Mouse (Mus musculus) right cerebral cortex, postnatal 10 days (tissue): ENCODE data around the gene Exoc6b.

Source experiments
- DNase-seq, 2 experiments: peaks; one replicate each; pipeline ENCODE4 v3.0.0; 2021; ENCODE audit warnings: low spot score in 2 of 2

Exoc6b gene

DNA sequence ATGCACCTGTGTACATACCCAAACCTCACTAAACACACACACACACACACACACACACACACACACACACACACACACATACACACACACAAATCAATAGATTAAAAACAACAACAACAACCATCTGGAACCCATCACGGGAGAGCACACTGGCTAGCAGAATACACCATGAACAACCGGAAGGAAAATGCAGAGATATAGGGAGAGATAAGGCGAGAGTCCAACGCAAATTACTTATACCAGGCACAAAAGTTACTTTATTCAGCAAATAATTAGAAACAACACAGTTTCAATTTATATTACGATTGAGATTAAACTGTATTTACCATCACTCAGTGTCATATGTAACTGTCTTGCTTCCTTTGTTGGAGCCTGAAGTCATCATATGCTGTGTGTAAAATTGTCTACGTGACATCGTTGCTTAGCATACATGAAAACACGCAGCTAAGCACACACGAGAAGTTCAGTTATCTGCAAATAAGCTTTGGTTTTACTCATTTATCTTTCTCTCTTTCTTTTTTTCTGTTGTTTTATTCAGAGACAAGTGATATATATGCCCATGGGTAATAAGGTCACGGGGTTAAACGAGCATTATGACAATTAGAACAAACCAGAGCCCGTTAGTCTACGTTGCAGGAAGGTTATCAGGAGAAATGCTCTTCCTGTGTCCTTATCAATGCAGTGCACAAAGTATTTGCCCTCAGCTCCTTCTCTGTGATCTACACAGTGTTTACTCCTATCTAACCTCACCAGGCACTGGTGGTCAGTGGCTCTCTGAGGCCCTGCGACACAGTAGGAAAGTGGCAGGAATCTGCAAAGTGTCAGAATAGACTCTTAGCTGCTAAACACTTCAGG lies 186.4 kb downstream of the Exoc6b start:
- no peak for DNase-seq

DNA sequence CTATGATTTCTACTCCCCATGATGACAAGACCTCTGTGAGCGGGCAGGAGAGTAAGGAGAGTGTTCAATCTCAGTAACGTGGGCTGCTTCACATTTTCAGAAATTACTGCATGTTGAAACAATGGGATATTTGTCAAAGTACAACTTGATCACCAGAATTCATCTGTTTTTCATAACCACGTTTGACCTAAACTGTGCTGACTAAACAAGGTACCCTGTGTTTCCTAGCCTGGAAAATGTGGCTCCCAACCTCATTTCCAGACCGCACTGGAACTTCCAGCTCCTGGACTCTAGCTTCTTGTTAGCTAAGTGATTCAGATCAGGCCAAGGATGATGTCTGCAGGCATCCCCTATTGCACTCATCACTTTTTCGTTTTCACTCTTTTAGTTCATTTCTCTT lies 193.4 kb downstream of the Exoc6b start:
- no peak for DNase-seq

- DNase-seq, result no peak
Observed at GRCm38 (mm10) chr6:84867114-84867513, 202.2 kb downstream of the Exoc6b start.

DNA sequence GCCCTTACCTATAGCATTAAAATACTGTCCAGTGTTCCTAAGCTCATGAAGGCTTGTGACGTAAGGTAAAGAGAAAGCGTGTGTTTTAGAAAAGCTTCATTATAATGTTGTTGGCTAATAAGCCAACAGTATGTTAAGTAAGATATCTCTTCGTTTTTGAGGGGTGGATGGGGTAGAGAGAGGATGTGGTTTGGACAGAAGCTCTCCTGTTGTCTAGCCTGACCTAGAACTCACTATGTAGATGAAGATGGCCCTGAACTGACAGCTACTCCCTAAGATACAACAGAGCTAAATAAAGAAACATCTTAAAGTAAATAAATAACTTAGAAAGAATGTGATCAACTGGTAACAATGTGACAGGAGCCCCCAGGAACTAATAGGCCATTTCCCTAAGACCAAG lies 204.7 kb downstream of the Exoc6b start:
- no peak for DNase-seq

- no peak for DNase-seq
Observed at GRCm38 (mm10) chr6:84863816-84864375, 205.4 kb downstream of the Exoc6b start.

DNA sequence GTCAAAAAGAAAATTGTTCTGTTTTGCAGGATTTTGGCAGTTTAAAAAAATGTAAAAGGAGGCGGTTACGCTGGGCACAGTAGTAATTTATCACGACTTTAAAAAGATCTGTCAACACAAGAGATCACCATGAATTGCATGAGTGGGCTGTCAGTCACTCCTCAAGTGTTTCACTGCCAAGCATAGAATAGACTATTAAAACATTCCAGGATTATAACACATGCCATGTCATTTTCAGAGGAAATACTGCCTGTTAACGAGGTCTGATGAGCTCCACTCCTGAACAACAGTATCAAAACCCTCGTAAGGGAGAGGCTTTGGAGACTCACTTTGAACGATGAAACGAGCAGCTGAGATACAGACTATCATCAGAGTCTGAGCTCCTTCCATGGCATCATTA lies 223.6 kb downstream of the Exoc6b start:
- no peak for DNase-seq

DNA sequence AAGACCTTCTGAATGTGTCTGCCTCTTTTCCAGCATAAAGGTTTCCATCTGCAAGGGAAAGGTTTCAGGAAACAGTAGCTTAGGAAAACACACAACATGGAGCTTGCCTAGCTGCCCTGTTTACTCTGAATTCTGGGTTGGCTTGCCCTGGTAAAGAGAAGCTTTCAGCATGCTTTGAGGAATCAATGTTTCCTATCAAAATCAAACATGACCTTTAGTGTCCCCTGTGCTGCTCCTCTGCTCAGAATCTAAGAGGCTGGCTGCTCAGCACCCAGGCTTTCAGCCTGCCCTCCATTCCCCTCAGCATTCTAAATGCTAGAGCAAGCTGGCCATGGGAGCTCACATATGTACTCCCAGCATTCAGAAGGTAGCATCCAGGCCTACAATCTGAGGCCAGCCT lies 228.2 kb downstream of the Exoc6b start:
- DNase-seq, result no peak

DNA sequence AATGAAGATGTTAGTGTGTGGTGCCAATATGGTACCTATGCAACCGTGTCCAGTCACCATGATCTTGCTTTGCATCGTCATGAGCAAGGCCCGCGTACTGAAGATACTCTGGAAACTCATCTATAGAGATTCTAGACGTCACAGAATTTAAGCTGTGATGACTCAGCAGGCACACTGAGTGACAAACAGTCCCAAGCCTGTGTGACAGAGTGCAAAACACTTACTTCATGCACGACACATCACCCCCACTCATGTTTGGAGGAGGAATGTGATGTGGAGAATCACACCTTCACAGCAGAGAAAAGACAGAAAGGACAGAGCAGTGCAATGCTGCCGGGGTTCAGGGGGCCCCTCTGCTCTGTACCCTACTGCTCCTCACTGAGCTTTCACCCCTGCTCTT lies 261.8 kb downstream of the Exoc6b start:
- DNase-seq, result no peak

DNA sequence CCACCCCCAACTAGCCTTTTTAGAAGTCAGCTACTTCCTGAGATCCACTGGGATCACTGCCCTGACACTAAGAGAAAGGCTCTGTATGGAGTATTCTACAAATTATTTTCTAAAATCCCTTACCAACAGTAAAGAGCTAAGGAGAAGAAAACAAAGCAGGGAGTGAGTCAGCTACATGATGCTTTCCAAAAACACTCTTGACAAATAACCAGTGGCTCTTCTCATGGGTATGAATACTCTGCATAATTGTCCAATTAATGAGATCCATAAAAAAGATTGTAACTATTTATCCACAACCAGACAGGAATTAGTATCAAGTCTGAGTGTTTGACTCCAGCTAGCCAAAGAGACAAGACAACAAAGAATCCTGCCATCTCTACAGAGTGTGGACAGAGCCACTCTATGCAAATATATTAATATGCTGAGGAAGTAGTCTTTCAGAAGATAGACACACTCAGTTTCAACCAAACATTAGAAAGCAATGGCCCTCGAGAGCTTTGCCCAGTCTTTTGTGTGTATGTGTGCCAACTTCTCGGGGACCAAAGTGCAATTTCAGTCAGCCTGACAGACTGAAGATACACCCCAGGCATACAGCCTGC lies 263.1 kb downstream of the Exoc6b start:
- DNase-seq, result peak; percentile 23 to 28

GRCm38 (mm10) chr6:84798736-84799135 lies 270.6 kb downstream of the Exoc6b start:
- DNase-seq, result no peak

DNA sequence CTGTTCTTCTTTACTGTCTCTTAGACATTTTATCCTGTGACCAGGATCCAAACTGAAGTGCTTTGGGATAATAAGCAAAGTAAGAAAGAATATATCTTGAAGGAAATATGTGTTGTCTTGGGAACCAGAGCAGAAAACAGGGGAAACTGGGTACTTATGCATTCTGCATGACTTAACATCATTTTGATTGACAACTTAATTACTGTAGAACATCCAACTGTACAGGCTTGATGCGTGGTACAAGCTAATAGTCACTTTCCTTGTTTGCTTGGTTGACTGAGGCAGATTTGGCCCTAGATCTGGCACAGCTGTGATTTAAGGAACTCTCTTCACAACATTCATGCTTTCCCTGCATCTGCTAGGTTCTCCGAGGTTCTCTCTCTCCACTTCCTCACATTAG lies 285.3 kb downstream of the Exoc6b start:
- no peak for DNase-seq

- no peak for DNase-seq
Observed at GRCm38 (mm10) chr6:84779987-84780386, 289.3 kb downstream of the Exoc6b start.

DNA sequence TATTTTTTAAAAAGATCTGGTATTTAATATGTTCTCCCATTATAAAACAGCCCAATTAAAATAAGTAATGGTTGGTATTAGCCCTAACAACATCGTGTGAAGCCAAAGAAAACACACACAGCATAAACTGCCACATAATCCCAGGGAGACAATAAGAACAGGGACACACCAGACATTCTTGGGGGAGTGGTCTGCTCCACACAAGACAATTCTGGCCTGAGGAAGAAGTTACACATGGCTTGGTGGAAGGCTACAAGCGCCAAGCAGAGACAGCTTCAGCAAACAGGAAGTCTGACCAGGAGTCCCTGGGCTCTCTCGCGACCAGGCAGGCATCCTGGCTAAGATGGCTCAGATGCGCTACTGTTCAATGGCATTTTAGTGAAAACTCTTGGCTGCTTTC lies 290.3 kb downstream of the Exoc6b start:
- no peak for DNase-seq

GRCm38 (mm10) chr6:84775908-84776307 lies 293.4 kb downstream of the Exoc6b start:
- DNase-seq, result no peak

GRCm38 (mm10) chr6:84755266-84755665 lies 314.0 kb downstream of the Exoc6b start:
- DNase-seq, result no peak

DNA sequence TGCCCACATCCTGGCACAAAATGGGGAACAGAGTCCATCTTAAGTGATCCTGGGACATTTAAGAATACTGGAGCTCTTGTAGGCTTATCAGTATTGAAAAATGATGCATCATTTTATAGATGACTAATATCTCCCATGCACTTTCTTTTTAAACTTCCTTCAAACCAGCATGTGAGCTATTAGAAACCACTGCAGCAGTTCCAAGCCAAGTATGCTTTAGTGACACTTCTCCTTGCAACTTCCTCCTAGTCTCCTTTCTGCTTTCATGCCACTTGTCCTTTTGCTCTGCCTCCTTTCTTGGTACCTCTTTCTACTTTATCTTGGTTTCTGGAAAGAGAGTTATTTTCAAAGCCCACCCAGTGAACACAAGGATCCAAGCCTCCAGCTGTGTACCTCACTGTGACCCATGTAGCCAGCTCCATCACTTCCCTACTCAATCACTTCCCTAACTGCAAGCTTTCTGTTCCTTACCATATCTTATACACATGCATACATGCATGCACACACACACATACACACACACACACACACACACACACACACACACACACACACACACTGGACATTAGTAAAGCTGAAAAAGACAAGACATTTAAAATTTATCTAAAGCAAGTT lies 316.4 kb downstream of the Exoc6b start:
- no peak for DNase-seq

- no peak for DNase-seq
Observed at GRCm38 (mm10) chr6:84751409-84751808, 317.9 kb downstream of the Exoc6b start.

DNA sequence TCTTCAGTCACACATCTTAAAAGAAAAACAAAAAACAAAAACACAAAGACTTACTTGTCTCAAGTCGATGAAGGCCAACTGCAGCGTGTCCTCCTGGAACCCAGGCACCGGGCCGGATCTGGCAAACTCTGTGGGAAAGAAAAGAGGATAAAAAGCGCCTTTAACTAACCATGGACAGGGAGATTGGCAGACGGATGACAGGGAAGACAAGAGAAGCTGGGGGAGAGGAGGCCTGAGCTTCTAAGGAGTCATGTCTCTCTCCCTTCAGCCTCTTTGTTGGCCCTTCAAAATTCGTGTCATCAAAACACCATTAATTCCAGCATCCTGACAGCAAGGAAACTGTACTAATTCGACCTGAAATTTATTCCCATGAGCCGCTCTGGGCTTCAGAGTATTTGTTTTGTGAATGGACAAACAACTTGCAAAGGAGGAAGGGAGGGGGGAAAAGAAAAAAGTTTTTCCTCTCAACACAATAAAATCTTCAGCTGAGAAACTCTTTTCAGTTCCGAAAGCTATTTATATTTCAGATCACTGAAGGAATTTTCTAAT lies 322.4 kb downstream of the Exoc6b start:
- DNase-seq, result peak; percentile 62 to 63

- DNase-seq, result no peak
Observed at GRCm38 (mm10) chr6:84746193-84746846, 323.0 kb downstream of the Exoc6b start.

- DNase-seq, result no peak
Observed at GRCm38 (mm10) chr6:84745570-84745969, 323.7 kb downstream of the Exoc6b start.

GRCm38 (mm10) chr6:84742227-84742626 lies 327.1 kb downstream of the Exoc6b start:
- DNase-seq, result no peak

GRCm38 (mm10) chr6:84736942-84737341 lies 332.4 kb downstream of the Exoc6b start:
- peak in 1 of 2 experiments; percentile 46 for DNase-seq
